ENCODE assay signal across 15 mouse cellular contexts in the genomic region with DNA sequence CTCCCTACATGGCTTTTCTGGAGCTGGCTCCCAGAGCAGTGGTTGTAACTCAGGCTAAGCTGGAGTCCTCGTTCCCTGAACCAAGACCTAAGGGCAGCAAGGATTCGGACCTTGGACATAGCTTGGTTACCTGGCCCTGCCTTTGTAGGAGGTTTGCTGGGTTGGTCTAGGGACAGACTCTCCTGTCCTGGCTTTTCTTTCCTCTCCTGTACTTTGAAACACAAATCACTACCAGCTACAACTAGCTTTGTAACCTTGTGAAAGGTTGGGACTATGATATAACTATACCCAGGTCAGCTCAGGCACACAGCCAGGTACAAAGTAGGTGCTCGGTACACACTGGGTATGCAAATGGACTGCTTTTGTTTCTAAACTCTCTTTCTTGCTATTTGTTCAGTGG.
"Had no signal": no experiment of that assay in that cellular context is flagged by ENCODE, and none has a peak within 500 bp of the region (broad histone marks: within the 10 kb centered on the region; RNA-seq: fewer than 3 reads in every experiment).

No protein-coding gene starts in this region.

- H3K9ac ChIP-seq: intestine, embryonic 15.5 days; liver, embryonic 15.5 days; neural tube, embryonic 15.5 days had no signal

- H3K36me3 ChIP-seq: intestine, embryonic 15.5 days; liver, embryonic 15.5 days; midbrain, embryonic 10.5 days; neural tube, embryonic 15.5 days had no signal

- H3K4me2 ChIP-seq: intestine, embryonic 15.5 days; liver, embryonic 11.5 days; liver, embryonic 15.5 days; neural tube, embryonic 15.5 days had no signal

- H3K27me3 ChIP-seq: intestine, embryonic 15.5 days; liver, embryonic 15.5 days had no signal

- H3K4me1 ChIP-seq: liver, embryonic 15.5 days had no signal

- H3K9me3 ChIP-seq: intestine, embryonic 15.5 days; liver, embryonic 15.5 days; midbrain, embryonic 10.5 days; neural tube, embryonic 15.5 days had no signal

- H3K27ac ChIP-seq: intestine, embryonic 15.5 days; liver, embryonic 15.5 days; neural tube, embryonic 15.5 days had no signal

- H3K4me3 ChIP-seq: intestine, embryonic 15.5 days; liver, embryonic 15.5 days; midbrain, embryonic 10.5 days; myocyte; neural tube, embryonic 15.5 days had no signal

- ATAC-seq: intestine, embryonic 15.5 days; lung, postnatal 0 days had no signal

- DNase-seq: left cerebral cortex, postnatal 4 days; lung, adult 2 months; lung, postnatal 36 days; midbrain, embryonic 14.5 days; right cerebral cortex, adult 18-20 months; right cerebral cortex, postnatal 25 days; thymus, adult 18-20 months; thymus, postnatal 25 days had no signal
